Mouse (Mus musculus) stomach, embryonic 14.5 days (tissue): ENCODE measurements around the gene Kifc1. TPM values are rescaled to one million over a fixed set of nuclear protein-coding genes. Genes with fewer than 3 reads are reported as not detected.
A peak's percentile ranks its signal among the peaks of the same experiment; 100 is the strongest.

Experiments
- ATAC-seq: fragments of 200-750 bp; cut with Nextera tagmentation; 2 replicates; pipeline ENCODE4 v1.8.0; 2017; ENCODE audit warnings: low read depth, moderate TSS enrichment; ENCODE audit not compliant: insufficient number of reproducible peaks, insufficient read depth, low FRiP score
- H3K27ac ChIP-seq: fragments of 300-500 bp; sonication (generic); 2 replicates; pipeline ENCODE4 v1.5.1; 2014; ENCODE audit warnings: mild to moderate bottlenecking, low read length, moderate library complexity, mixed read lengths
- H3K27me3 ChIP-seq: fragments of 300-500 bp; sonication (generic); 2 replicates; pipeline ENCODE4 v1.6.1; 2014; ENCODE audit warnings: low read length, control low read depth, mixed read lengths; ENCODE audit not compliant: control insufficient read depth, insufficient read depth
- H3K36me3 ChIP-seq: fragments of 300-500 bp; sonication (generic); 2 replicates; pipeline ENCODE4 v1.6.1; 2014; ENCODE audit warnings: mild to moderate bottlenecking, control low read depth, low read length, moderate library complexity, mixed read lengths; ENCODE audit not compliant: control insufficient read depth, insufficient read depth
- H3K4me1 ChIP-seq: fragments of 300-500 bp; sonication (generic); 2 replicates; pipeline ENCODE4 v1.6.1; 2014; ENCODE audit warnings: low read length, control low read depth, mixed read lengths; ENCODE audit not compliant: control insufficient read depth, insufficient read depth
- H3K4me2 ChIP-seq: fragments of 300-500 bp; sonication (generic); replicated peaks from 2 replicates; pipeline ENCODE4 v1.6.1; 2014; ENCODE audit warnings: low read depth, low read length, control low read depth
- H3K4me3 ChIP-seq: fragments of 300-500 bp; sonication (generic); 2 replicates; pipeline ENCODE4 v1.5.1; 2014; ENCODE audit warnings: low read depth, low read length, control low read depth
- H3K9ac ChIP-seq: fragments of 300-500 bp; sonication (generic); replicated peaks from 2 replicates; pipeline ENCODE4 v1.6.1; 2014; ENCODE audit warnings: low read depth, mild to moderate bottlenecking, control low read depth, low read length, moderate library complexity, mixed read lengths
- H3K9me3 ChIP-seq: fragments of 300-500 bp; sonication (generic); 2 replicates; pipeline ENCODE4 v1.6.1; 2016; ENCODE audit warnings: low read depth, low read length, control low read depth; ENCODE audit not compliant: control insufficient read depth
- WGBS: fragments of 180-500 bp; shearing (Covaris S2); extraction: QIAGEN DNeasy Blood & Tissue Kit; methylation state at CpG from one replicate; pipeline ENCODE4 v1.1.7; 2014; 5-methylcytosine and 5-hydroxymethylcytosine counted together
- polyA plus RNA-seq: library from polyadenylated mRNA; unstranded; fragments of >200 nt; fragmentation: Nextera tagmentation; extraction: Ambion mirVana; gene quantifications from 2 replicates; pipeline ENCODE4 v1.2.1, GENCODE M21; 2014

Gene Kifc1
- polyA plus RNA-seq, 1 experiment from 2014 or later: 6.8 TPM

DNA sequence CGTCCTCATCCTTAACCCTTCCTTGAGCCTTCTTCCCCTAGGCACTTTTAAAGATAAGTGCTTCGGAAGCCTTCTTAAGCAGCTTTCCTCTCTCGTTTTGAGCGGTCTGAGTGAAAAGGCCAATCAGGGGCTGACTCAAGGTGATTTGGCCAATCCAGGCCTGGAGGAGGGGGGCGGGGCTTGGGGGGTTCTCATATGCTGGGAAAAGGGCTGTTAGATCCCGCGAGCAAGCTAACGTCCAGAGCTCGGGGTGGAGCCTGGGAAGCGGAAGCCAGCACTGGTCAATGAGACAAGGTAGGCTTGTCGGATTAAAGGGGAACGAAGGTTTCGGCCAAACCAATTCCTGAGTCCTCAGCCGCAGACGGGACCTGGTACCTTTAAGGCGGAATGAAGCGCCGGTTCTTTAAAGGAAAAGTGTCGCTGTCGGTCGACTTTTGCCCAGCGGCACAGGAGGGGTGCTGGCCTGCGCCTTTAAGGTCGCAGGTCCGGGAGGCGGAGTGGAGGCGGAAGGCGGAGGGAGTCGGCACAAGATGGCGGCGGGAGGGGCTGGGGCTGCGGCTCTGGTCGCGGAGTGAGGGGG, 25.3 kb upstream of the Kifc1 start, which contains the start of the genes Tapbp and Zbtb22:
Gene Tapbp, plus strand, starts transcription at position 229 of the 580 bp plus-strand sequence.
Gene Zbtb22, plus strand, starts transcription at position 234 of the 580 bp plus-strand sequence.
- peak; percentile 91 for ATAC-seq
- WGBS: under 1% methylated on average over 34 of the region's 34 CpGs

DNA sequence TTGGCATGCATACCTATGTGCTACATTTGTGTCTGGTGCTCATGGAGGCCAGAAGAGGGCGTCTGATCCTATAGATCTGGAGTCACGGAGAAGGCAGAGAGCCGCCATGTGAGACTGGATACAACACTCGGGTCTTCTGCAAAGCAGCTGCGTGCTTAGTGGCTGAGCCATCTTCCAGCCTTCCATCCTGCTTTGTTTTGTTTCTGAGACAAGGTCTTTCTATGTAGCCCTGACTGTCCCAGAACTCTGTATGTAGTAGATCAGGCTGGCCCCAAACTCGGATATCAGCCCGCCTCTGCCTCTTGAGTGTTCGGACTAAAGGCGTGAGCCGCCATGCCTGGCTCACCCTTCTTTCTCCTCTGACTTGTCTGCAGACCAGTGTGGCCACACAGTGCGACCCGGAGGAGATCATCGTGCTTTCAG, 24.5 kb upstream of the Kifc1 start:
- no peak overlapping the region for H3K9ac ChIP-seq
- 70% methylated on average over 13 of the region's 13 CpGs for WGBS
- H3K27ac ChIP-seq: no peak overlapping the region
- peaks cover 23% of the 10 kb centered on the region for H3K4me1 ChIP-seq
- H3K36me3 ChIP-seq: peaks cover 37% of the 10 kb centered on the region
- H3K4me2 ChIP-seq: peak overlapping the region; percentile 42; the same call in 1 of the 2 replicates
- no peaks in the 10 kb centered on the region for H3K27me3 ChIP-seq
- no peak for ATAC-seq
- no peaks in the 10 kb centered on the region for H3K9me3 ChIP-seq
- no peak overlapping the region; the same call in 1 of the 2 replicates for H3K4me3 ChIP-seq

More for the DNA sequence above, 25.3 kb upstream of the Kifc1 start, which contains the start of the genes Tapbp and Zbtb22:
- Histone ChIP-seq H3K4me3 (peak within 1 kb of the TSS; percentile 48), H3K4me1 (peaks cover 18% of the 10 kb centered on the region), H3K36me3 (peaks cover 37% of the 10 kb centered on the region), H3K9ac (peak within 1 kb of the TSS; percentile 11; the same call in 1 of the 2 replicates), H3K27ac (peak within 1 kb of the TSS; percentile 81), H3K4me2 (peak within 1 kb of the TSS; percentile 42), H3K9me3 (no peaks in the 10 kb centered on the region), H3K27me3 (no peaks in the 10 kb centered on the region)

DNA sequence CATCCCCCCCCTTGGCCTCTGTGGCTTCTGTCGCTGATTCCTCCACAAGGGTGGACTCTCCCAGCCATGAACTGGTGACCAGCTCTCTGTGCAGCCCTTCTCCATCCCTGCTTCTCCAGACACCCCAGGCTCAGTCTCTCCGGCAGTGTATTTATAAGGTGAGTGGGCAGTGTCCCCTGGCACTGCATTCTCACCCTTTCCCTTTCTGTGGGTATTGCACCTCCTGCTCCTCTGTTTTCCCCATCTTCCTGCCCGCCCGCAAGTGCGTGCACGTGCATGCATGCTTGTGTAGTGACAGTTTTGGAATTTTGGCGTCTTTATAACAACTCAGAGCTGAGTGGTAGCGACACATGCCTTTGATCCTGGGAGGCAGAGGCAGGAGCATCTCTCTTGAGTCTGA, 23.4 kb upstream of the Kifc1 start:
- Histone ChIP-seq H3K27ac (no peak overlapping the region), H3K4me3 (no peak overlapping the region), H3K9me3 (no peaks in the 10 kb centered on the region), H3K9ac (no peak overlapping the region), H3K36me3 (peaks cover 37% of the 10 kb centered on the region), H3K27me3 (no peaks in the 10 kb centered on the region), H3K4me1 (peaks cover 19% of the 10 kb centered on the region), H3K4me2 (no peak overlapping the region)
- 97% methylated on average over 8 of the region's 8 CpGs for WGBS
- ATAC-seq: no peak

DNA sequence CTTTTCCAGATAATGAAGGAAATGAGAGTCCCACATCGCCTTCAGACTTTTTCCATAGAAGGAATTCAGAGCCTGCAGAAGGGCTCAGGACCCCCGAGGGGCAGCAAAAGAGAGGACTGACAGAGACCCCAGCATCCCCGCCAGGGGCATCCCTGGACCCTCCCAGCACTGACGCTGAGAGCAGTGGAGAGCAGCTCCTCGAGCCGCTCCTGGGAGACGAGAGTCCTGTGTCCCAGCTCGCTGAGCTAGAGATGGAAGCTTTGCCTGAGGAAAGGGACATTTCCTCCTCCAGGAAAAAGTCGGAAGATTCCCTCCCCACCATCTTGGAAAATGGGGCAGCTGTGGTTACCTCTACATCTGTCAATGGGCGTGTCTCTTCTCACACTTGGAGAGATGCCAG, 22.8 kb upstream of the Kifc1 start:
- Histone ChIP-seq H3K9me3 (no peaks in the 10 kb centered on the region), H3K4me1 (peaks cover 16% of the 10 kb centered on the region), H3K36me3 (peaks cover 37% of the 10 kb centered on the region), H3K4me3 (no peak overlapping the region), H3K4me2 (no peak overlapping the region), H3K9ac (no peak overlapping the region), H3K27me3 (no peaks in the 10 kb centered on the region), H3K27ac (no peak overlapping the region)
- no peak for ATAC-seq
- WGBS: 94% methylated on average over 10 of the region's 10 CpGs

DNA sequence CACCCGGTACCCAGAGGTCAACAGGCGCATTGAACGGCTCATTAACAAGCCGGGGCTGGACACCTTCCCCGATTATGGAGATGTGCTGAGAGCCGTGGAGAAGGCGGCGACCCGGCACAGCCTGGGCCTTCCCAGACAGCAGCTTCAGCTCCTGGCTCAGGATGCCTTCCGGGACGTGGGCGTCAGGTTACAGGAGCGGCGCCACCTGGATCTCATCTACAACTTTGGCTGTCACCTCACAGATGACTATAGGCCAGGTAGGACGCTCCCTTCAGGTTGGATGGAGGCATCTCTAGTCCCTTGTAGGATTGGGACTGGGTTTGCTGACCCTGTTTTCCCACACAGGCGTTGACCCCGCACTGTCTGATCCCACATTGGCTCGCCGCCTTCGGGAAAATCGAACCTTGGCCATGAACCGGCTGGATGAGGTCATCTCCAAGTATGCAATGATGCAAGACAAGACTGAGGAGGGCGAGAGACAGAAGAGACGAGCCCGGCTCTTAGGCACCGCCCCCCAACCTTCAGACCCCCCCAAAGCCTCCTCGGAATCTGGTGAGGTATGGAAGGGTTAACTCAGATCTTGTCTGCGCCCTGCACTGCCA, 21.5 kb upstream of the Kifc1 start:
- Histone ChIP-seq H3K4me2 (no peak overlapping the region), H3K9ac (no peak overlapping the region), H3K4me3 (no peak overlapping the region), H3K9me3 (no peaks in the 10 kb centered on the region), H3K36me3 (peaks cover 37% of the 10 kb centered on the region), H3K4me1 (peaks cover 17% of the 10 kb centered on the region), H3K27ac (no peak overlapping the region), H3K27me3 (no peaks in the 10 kb centered on the region)
- WGBS: 86% methylated on average over 28 of the region's 28 CpGs
- ATAC-seq: no peak

DNA sequence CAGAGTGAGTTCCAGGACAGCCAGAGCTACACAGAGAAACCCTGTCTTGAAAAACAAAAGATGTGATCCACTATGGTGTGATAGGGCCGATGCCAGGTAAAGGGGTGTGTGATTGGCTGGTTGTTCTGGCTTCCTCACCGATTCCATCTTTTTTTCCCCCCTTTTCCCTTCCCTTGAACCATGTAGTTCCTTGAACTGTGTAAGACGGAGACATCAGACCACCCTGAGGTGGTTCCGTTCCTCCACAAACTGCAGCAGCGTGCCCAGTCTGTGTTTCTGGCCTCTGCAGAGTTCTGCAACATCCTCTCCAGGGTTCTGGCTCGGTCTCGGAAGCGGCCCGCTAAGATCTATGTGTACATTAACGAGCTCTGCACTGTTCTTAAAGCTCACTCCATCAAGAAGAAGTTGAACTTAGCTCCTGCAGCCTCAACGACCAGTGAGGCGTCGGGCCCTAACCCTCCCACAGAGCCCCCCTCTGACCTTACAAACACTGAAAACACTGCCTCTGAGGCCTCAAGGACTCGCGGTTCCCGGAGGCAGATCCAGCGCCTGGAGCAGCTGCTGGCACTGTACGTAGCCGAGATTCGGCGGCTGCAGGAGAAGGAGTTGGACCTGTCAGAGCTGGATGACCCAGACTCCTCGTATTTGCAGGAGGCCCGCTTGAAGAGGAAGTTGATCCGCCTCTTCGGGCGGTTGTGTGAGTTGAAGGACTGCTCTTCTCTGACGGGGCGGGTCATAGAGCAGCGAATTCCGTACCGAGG, 20.8 kb upstream of the Kifc1 start:
- Histone ChIP-seq H3K9me3 (no peaks in the 10 kb centered on the region), H3K36me3 (peaks cover 37% of the 10 kb centered on the region), H3K4me3 (no peak overlapping the region), H3K4me1 (peaks cover 14% of the 10 kb centered on the region), H3K27ac (no peak overlapping the region), H3K27me3 (no peaks in the 10 kb centered on the region), H3K4me2 (no peak overlapping the region), H3K9ac (no peak overlapping the region)
- ATAC-seq: no peak
- 88% methylated on average over 31 of the region's 31 CpGs for WGBS

DNA sequence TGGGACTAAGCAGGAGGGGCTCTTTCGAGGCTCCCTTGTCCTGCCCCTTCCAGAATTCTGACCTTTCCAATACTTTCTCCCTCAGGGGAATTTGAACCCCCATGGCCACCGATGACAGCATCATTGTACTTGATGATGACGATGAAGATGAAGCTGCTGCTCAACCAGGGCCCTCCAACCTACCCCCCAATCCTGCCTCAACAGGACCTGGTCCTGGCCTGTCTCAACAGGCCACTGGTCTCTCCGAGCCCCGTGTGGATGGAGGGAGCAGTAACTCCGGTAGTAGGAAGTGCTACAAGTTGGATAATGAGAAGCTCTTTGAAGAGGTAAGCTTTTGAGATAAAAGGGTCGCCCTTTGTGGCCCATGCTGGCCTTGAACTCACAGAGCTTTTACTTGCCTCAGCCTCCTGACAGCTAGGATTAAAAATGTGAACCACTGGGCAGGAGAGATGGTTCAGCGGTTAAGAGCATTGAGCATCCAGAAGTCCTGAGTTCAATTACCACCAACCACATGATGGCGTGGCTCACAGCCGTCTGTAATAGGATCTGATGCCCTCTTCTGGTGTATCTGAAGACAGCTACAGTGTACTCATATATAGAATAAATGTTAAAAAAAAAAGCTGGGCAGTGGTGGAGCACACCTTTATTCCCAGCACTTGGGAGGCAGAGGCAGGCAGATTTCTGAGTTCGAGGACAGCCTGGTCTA, 20.0 kb upstream of the Kifc1 start:
- Histone ChIP-seq H3K4me3 (peak overlapping the region; percentile 95), H3K4me1 (peaks cover 14% of the 10 kb centered on the region), H3K9ac (peak overlapping the region; percentile 89; the same call in 1 of the 2 replicates), H3K27ac (no peak overlapping the region), H3K4me2 (peak overlapping the region; percentile 45), H3K27me3 (no peaks in the 10 kb centered on the region), H3K9me3 (no peaks in the 10 kb centered on the region), H3K36me3 (peaks cover 37% of the 10 kb centered on the region)
- 46% methylated on average over 11 of the region's 11 CpGs for WGBS
- no peak for ATAC-seq

DNA sequence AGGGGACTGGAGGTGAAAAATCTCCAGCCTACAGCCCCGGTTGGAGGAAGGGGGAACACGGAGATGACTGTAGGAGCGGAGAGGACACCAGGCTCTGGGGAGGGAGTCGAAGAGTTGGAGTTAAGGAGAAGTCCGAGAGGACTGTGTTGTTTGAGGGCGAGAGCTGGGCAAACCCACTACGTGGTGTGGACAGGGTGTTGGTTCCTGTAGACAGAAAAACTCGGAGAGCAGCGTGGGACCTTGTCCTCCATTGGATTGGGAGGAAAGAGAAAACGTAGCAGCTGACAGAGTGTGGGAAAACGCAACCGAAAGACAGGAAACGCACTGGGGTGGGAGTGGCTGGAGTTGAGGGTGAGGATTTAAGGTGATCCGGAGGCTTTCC, 19.4 kb upstream of the Kifc1 start:
- H3K9ac ChIP-seq: peak overlapping the region; percentile 89
- H3K27ac ChIP-seq: peak overlapping the region; percentile 88
- H3K4me1 ChIP-seq: peaks cover 9% of the 10 kb centered on the region
- WGBS: 0% methylated on average over 14 of the region's 14 CpGs
- peak overlapping the region; percentile 95 for H3K4me3 ChIP-seq
- peak overlapping the region; percentile 45 for H3K4me2 ChIP-seq
- H3K9me3 ChIP-seq: no peaks in the 10 kb centered on the region
- H3K27me3 ChIP-seq: no peaks in the 10 kb centered on the region
- peaks cover 35% of the 10 kb centered on the region for H3K36me3 ChIP-seq
- 0 out of 2 replicates have a peak, but pooled peaks have one; percentile 2 for ATAC-seq
